Mouse (Mus musculus) forebrain, embryonic 10.5 days (tissue): Measurements from ENCODE around the gene 1700037H04Rik. TPM values are rescaled to one million over a fixed set of nuclear protein-coding genes. Genes with fewer than 3 reads are reported as not detected.

Experiments
- DNase-seq: peaks from one replicate; pipeline ENCODE4 v3.0.0-alpha.2; 2017; ENCODE audit warnings: low spot score; ENCODE audit errors: extremely low spot score
- H3K27ac ChIP-seq: fragments of 300-500 bp; sonication (generic); 2 replicates; pipeline ENCODE4 v1.5.1; 2016; ENCODE audit warnings: mild to moderate bottlenecking
- H3K27me3 ChIP-seq: fragments of 300-500 bp; sonication (generic); 2 replicates; pipeline ENCODE4 v1.6.1; 2016; ENCODE audit warnings: mild to moderate bottlenecking; ENCODE audit not compliant: poor library complexity, severe bottlenecking
- H3K36me3 ChIP-seq: fragments of 300-500 bp; sonication (generic); replicated peaks from 2 replicates; pipeline ENCODE4 v1.6.1; 2016; ENCODE audit warnings: mild to moderate bottlenecking, moderate library complexity
- H3K4me1 ChIP-seq: fragments of 300-500 bp; sonication (generic); 2 replicates; pipeline ENCODE4 v1.6.1; 2016
- H3K4me3 ChIP-seq: fragments of 300-500 bp; sonication (generic); 2 replicates; pipeline ENCODE4 v1.5.1; 2016; ENCODE audit warnings: mild to moderate bottlenecking, moderate library complexity
- H3K9me3 ChIP-seq: fragments of 300-500 bp; sonication (generic); 2 replicates; pipeline ENCODE4 v1.6.1; 2016; ENCODE audit warnings: mild to moderate bottlenecking, moderate library complexity
- WGBS: fragments of 180-500 bp; shearing (Covaris S2); methylation state at CpG from one replicate; pipeline ENCODE4 v1.1.7; 2016; 5-methylcytosine and 5-hydroxymethylcytosine counted together
- polyA plus RNA-seq: library from polyadenylated mRNA; unstranded; fragments of >200 nt; fragmentation: Nextera tagmentation; extraction: Ambion mirVana; gene quantifications from 2 replicates; pipeline ENCODE4 v1.2.1, GENCODE M21; 2016

1700037H04Rik gene
- polyA plus RNA-seq, 1 experiment from 2014 or later, result 128 TPM

DNA sequence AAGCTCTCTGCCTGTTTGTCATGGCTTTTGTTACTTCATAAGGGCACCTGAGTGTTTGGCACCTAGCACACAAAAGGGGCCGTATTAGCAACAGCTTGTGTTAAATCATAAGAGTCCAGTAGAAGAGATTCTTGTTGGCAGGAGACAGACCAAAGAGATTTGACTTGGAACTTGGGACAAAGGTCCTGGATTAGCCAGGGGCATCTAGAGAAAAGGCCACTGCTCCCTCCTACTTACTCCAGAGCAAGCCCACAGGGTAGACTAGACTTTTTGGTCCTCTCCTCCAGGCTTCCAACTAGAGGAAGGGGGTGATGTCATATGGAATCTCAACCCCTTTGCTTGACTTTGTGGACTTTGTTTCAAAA, 16.0 kb upstream of the 1700037H04Rik start:
- Histone ChIP-seq H3K9me3 (no peaks in the 10 kb centered on the region), H3K4me1 (peaks cover 72% of the 10 kb centered on the region), H3K27ac (no peak overlapping the region), H3K36me3 (peaks cover 37% of the 10 kb centered on the region), H3K27me3 (peaks cover 36% of the 10 kb centered on the region), H3K4me3 (no peak overlapping the region)
- 94% methylated on average over 1 of the region's 1 CpGs for WGBS
- DNase-seq, result no peak

DNA sequence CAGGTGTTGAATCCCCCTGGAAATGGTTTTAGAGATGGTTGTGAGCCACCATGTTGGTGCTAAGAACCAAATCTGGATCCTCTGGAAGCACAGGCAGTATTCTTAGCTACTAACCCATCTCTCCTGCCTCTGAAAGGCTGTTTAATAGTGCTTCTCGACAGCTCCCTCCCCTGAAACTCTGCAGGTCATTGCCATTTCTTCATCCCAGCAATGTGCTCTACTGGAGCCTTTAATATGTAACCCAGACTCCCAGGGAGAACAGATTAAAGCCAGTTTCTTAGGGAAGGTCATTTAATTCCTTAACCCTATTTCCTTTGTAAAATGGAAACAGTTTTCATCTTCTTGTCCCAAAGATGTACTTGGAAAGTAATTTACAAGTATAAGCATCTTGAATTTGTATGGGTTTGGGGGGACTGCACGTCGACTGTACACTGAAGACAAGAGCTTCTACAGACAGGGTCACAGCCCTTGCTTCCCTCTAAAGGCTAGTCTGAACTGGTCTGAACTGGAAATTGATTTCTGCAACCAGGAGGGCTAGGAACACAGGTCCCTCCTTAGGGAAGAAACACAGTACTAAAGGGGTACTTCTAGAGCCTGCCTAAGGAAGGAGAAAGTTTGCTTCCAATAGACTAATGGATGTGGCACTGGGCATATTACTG, 15.5 kb upstream of the 1700037H04Rik start:
- no peak overlapping the region for H3K27ac ChIP-seq
- no peak for DNase-seq
- no peaks in the 10 kb centered on the region for H3K9me3 ChIP-seq
- H3K4me1 ChIP-seq, result peaks cover 75% of the 10 kb centered on the region
- WGBS, result 83% methylated on average over 3 of the region's 3 CpGs
- H3K4me3 ChIP-seq, result no peak overlapping the region
- H3K27me3 ChIP-seq, result peaks cover 41% of the 10 kb centered on the region
- peaks cover 38% of the 10 kb centered on the region for H3K36me3 ChIP-seq

DNA sequence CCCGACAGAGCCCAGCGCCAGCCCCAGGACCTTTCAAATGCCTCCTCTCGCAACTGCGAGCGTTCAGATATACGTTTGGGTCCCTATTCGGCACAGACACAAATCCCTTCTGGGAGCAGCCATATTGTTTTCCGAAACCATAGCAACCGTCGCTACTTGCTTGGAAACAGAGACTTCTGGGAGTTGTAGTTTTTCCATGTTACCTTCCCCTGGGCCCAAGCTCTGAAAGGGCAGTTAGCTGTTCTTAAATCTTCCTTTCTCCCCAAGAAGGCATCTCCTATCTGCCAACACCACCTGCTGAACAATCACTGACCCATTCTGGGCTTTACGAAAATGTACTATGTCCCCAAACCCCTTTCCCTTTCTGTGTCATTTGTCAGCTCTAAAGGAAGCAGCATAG, 14.8 kb upstream of the 1700037H04Rik start:
- Histone ChIP-seq H3K9me3 (no peaks in the 10 kb centered on the region), H3K4me1 (peaks cover 71% of the 10 kb centered on the region), H3K36me3 (peaks cover 38% of the 10 kb centered on the region), H3K4me3 (peak overlapping the region; percentile 53), H3K27me3 (peaks cover 48% of the 10 kb centered on the region), H3K27ac (no peak overlapping the region)
- DNase-seq, result peak; percentile 64
- WGBS, result 5% methylated on average over 11 of the region's 11 CpGs

DNA sequence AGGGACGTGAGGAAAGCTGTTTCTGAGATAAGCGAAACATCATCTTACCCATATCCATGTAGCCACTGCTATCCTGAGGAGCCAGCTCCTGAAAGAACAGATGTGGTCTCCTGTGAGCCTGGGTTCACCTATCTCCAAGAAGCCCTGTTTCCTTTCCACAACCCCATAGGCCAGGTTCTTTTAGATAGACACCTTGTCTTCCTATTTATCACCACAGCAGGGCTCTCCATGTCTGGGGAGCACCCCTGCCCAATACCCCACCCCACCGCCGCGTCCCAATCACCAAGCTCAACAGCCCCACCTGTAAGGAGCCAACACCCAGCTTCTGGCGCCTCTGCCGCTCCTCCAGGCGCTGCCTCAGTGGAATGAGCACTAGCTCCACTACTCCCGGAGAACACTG, 12.4 kb upstream of the 1700037H04Rik start:
- WGBS, result 40% methylated on average over 9 of the region's 9 CpGs
- Histone ChIP-seq H3K9me3 (no peaks in the 10 kb centered on the region), H3K4me1 (peaks cover 48% of the 10 kb centered on the region), H3K36me3 (peaks cover 21% of the 10 kb centered on the region), H3K27ac (no peak overlapping the region), H3K4me3 (no peak overlapping the region), H3K27me3 (peaks cover 53% of the 10 kb centered on the region)
- no peak for DNase-seq

DNA sequence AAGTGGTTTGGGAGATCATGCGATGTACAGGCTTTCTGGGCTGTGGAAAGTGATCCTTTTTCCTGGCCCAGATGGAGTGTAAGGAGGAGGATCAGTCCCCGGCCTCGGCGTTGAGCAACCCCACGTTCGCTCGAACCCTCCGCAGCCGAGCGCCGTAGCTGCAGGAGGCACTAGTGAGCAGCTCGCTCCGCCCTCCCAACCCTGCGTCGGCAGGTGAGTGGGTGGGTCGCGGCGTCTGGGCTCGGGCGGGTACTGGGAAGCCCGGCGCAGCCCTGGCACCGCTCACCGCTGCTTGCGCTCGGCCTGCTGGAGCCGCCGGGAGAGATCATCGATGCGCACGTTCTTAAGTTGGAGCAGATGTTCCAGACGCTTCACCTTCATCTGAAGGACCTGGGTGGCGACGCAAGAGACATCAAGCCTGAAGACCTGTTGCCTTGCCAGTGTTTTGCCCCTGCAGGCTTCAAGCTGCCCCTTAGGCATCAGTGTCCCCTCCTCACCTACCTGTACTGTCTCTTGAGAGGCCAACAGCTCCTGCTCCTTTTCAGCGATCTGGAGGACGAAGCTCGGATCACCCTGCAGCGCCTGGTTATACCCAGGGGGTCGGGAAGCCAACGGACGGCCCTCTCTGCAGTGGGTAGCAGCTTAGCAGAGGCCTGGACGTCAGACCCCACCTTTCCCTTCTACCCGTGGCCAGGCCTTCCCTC, 11.7 kb upstream of the 1700037H04Rik start:
- Histone ChIP-seq H3K4me3 (peak overlapping the region; percentile 42), H3K27me3 (peaks cover 53% of the 10 kb centered on the region), H3K36me3 (peaks cover 13% of the 10 kb centered on the region), H3K27ac (no peak overlapping the region), H3K9me3 (no peaks in the 10 kb centered on the region), H3K4me1 (peaks cover 41% of the 10 kb centered on the region)
- WGBS, result 3% methylated on average over 43 of the region's 43 CpGs
- DNase-seq, result no peak

DNA sequence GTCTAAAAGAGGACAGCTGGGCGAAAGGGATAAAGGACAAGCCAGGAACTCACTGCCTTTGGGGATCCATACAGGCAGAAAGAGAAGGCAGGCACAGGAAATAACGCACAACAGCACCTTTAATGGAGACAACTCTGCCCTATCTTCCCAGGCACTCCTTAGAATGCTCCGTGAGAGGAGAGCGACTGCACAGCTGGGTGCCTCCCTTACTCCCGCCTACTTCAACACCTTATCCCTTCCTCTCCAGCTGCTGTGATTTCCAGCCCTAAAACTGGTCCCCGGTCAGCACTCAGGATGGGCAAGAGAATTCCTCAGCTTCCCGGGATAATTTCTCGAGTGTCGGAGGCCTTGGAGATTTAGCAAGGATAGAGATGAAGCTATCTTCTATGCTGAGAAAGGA, 11.1 kb upstream of the 1700037H04Rik start:
- 10% methylated on average over 9 of the region's 9 CpGs for WGBS
- H3K4me3 ChIP-seq, result peak overlapping the region; percentile 42
- no peaks in the 10 kb centered on the region for H3K9me3 ChIP-seq
- peaks cover 34% of the 10 kb centered on the region for H3K4me1 ChIP-seq
- peaks cover 7% of the 10 kb centered on the region for H3K36me3 ChIP-seq
- no peak overlapping the region for H3K27ac ChIP-seq
- no peak for DNase-seq
- peaks cover 53% of the 10 kb centered on the region for H3K27me3 ChIP-seq

DNA sequence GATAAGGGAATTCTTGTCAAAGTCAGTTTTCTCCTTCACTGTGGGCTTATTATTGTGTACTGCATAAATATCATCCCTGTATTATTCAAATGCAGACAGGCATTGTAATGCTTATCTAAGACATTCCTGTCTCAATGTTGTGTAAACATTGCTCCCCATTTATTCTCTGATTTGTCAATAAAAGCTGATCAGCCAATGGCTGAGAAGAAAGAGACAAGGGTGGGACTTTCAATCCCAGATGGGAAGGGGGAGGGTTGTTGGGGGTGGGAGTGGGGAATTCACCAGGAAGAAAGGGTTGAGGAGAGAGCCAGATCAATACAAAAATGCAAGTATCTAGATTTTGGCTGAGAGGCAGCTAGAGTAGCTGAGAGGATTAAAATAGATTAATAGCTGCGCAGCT, 9.0 kb upstream of the 1700037H04Rik start:
- Histone ChIP-seq H3K36me3 (peaks cover 5% of the 10 kb centered on the region; the same call in 1 of the 2 replicates), H3K4me1 (peaks cover 19% of the 10 kb centered on the region), H3K27me3 (peaks cover 48% of the 10 kb centered on the region), H3K4me3 (no peak overlapping the region), H3K9me3 (no peaks in the 10 kb centered on the region), H3K27ac (no peak overlapping the region)
- WGBS, result 71% methylated on average over 1 of the region's 1 CpGs
- DNase-seq, result no peak

DNA sequence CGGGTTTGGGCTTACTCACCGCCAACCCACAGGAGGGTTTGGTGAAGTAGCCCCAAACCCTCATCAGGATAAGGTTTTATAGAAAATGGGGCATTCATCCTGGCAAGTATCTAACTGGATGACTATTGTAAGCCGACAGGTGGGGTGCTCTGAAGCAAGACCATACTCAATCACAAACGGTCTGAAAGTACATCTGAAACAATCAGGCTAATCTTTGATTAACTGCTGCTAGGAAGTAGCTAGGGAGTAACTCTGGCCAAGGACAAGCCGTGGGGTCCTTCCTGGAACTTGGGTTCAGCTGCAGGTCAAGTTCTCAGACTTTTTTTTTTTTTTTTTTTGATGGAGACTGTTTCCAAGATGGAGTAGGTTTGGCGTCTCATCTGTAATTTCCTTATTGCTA, 8.1 kb upstream of the 1700037H04Rik start:
- peaks cover 18% of the 10 kb centered on the region for H3K4me1 ChIP-seq
- H3K27me3 ChIP-seq, result peaks cover 38% of the 10 kb centered on the region
- no peak for DNase-seq
- peaks cover 5% of the 10 kb centered on the region; the same call in 1 of the 2 replicates for H3K36me3 ChIP-seq
- no peaks in the 10 kb centered on the region for H3K9me3 ChIP-seq
- H3K27ac ChIP-seq, result no peak overlapping the region
- H3K4me3 ChIP-seq, result no peak overlapping the region
- 86% methylated on average over 6 of the region's 6 CpGs for WGBS

DNA sequence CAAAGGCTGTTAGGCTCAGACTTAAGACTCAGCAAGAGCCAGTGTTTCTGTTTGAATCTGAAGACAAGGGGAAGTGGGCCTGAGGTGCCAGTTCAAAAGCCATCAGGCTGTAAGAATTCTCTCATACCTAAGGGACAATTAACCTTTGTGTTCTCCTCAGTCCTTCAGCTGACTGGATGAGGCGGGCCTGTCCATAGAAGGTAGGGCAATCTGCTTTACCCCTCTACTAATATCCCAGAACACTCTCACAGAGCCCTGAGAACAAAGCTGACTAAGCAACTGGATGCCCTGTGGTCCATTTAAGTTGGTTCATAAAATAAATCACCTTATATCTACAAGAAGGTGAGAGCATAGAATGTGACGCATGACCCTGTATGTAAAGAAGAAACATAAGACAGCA, 6.3 kb upstream of the 1700037H04Rik start:
- no peak for DNase-seq
- Histone ChIP-seq H3K27me3 (peaks cover 25% of the 10 kb centered on the region), H3K9me3 (no peaks in the 10 kb centered on the region), H3K36me3 (0 out of 2 replicates have a peak, but pooled peaks cover 3% of the 10 kb centered on the region), H3K27ac (no peak overlapping the region), H3K4me1 (peaks cover 7% of the 10 kb centered on the region), H3K4me3 (no peak overlapping the region)
- 80% methylated on average over 2 of the region's 2 CpGs for WGBS

DNA sequence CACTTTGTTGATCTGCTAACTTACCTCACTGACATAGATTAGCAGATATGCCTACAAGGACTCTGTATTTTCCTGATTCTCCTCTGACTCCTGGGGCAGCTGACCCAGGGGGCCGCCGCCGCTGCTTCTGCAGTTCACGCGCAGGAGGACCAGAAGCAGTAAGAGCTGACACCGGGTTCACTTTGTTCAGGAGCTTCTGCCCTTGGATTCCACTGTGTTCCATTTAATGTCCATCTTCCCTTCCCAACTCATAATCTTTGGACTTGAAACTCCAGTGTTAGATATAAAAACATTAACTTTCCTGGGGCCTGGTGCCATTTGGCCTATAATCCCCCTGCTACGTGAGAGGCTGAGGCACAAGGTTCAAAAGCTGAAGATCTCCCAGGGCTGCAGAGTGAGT, 4.0 kb upstream of the 1700037H04Rik start:
- no peak for DNase-seq
- H3K9me3 ChIP-seq, result no peaks in the 10 kb centered on the region
- no peak overlapping the region for H3K27ac ChIP-seq
- H3K4me3 ChIP-seq, result no peak overlapping the region
- H3K4me1 ChIP-seq, result peaks cover 15% of the 10 kb centered on the region
- H3K27me3 ChIP-seq, result peaks cover 5% of the 10 kb centered on the region; the same call in 1 of the 2 replicates
- no peaks in the 10 kb centered on the region for H3K36me3 ChIP-seq
- 80% methylated on average over 7 of the region's 7 CpGs for WGBS

DNA sequence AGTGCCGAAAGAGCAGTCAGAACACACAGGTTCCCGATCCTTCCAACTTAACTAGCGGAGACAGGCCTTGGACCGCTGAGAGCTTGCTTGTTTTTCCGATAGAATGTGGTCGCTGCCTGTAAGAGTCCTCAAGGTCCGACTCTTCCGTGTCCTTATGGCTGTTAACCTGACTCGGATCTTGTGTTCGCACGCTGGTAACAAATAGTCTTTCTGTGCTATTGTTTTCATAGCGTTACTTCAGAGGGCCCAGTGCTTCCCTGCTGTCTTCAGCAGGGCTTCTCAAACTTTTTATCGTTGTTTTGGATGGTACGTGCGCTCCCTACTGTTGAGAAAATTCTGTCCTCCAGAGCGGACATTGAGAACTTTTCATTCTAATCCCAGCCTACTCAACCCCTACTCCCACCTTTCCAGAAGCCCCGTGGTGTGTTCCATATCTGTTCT, 810 bp upstream of the 1700037H04Rik start:
- Histone ChIP-seq H3K36me3 (peaks cover 15% of the 10 kb centered on the region), H3K27ac (peak overlapping the region; percentile 96), H3K4me1 (peaks cover 34% of the 10 kb centered on the region), H3K4me3 (peak overlapping the region; percentile 66), H3K27me3 (peaks cover 5% of the 10 kb centered on the region; the same call in 1 of the 2 replicates), H3K9me3 (no peaks in the 10 kb centered on the region)
- DNase-seq, result no peak
- WGBS, result 1% methylated on average over 17 of the region's 17 CpGs

DNA sequence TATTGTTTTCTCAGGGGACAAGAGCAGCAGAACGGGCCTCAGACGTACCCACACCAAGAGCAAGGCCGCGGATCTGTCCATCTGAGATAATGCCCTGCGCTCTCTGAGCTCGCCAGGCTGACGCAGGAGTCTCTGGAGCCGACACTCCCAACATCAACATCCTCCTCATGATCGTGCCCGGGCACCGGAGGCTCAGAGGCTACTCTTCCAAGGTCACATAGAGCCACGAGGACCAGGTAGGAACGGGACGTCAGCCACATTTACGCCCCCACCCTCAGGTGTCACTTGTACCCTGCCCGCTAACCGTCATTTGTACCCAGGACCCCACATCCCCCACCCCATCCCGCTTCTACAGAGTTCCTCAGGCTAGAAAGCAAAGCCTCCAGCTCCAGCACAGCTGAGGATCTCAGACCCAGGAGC, 380 bp downstream of the 1700037H04Rik start:
- no peaks in the 10 kb centered on the region for H3K9me3 ChIP-seq
- DNase-seq, result no peak

DNA sequence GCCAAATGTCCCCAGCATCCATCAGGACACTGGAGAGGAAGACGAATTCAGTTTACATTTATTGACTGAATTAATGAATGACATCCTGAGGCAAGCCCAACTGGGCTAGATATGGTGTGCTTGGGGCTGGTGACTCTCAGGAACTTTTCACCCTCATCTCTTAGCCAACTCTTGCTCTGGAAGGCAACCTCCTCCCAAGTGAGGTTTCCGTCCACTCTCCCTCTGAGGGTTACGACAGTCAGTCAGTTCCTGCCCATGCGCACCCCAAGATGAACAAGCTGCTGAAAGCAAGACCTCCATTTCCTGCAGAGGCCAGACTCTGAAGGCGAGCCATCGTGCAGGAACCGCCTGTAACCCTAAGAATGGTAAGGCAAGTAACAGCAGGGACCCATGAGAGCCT, 2.9 kb downstream of the 1700037H04Rik start:
- peaks cover 5% of the 10 kb centered on the region; the same call in 1 of the 2 replicates for H3K27me3 ChIP-seq
- DNase-seq, result no peak
- 0 out of 2 replicates have a peak overlapping the region, but pooled peaks have one; percentile 2 for H3K27ac ChIP-seq
- no peak overlapping the region for H3K4me3 ChIP-seq
- H3K9me3 ChIP-seq, result no peaks in the 10 kb centered on the region
- H3K36me3 ChIP-seq, result peaks cover 51% of the 10 kb centered on the region
- peaks cover 34% of the 10 kb centered on the region for H3K4me1 ChIP-seq
- WGBS, result 98% methylated on average over 7 of the region's 7 CpGs

More for the DNA sequence above, 380 bp downstream of the 1700037H04Rik start:
- Histone ChIP-seq H3K4me3 (peak overlapping the region; percentile 66), H3K36me3 (peaks cover 27% of the 10 kb centered on the region), H3K27me3 (peaks cover 5% of the 10 kb centered on the region; the same call in 1 of the 2 replicates), H3K4me1 (peaks cover 34% of the 10 kb centered on the region), H3K27ac (peak overlapping the region; percentile 96)
- WGBS, result under 1% methylated on average over 18 of the region's 18 CpGs
